Mouse (Mus musculus): ENCODE data around the gene Gm4175.
"Not testable (repeated sequence)": the region's sequence is repeated elsewhere in the genome, so short reads cannot be mapped to it uniquely, and the experiment has no call there.

Gene Gm4175

DNA sequence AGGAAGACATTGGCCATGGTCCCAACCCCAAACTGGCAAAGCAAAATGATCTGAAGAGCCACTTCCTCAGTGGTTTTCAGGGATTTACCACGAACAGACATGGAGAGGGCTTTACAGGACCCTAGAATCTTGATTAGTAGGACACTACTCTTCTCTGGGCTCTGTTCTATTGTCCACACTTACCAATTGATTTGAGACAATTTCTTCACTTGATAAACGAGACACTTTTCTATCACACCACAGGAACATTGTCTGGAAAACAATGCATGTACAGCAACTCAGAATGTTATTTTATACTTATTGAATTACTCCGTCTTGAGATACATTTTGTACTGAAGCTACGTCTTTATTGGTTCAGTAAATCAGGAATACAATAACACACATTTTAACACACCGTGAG, at the start of gene Gm4175:
Gene Gm4175, minus strand, starts transcription at position 101 of the 400 bp plus-strand sequence.
- not testable (repeated sequence) for DNase-seq

DNA sequence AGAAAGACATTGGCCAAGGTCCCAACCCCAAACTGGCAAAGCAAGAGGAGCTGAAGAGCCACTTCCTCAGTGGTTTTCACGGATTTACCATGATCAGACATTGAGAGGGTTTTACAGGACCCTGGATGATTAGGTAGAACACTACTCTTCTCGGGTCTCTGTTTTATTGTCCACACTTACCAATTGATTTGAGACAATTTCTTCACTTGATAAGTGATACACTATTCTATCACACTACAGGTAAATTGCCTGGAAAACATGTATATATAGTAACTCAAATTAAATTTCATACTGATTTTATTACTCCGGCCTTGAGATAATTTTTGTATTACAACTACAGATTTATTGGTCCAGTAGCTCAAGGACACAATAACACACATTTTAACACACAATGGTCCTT, 35.4 kb upstream of the Gm4175 start, which contains the start of gene Gm4177:
Gene Gm4177, minus strand, starts transcription at position 101 of the 400 bp plus-strand sequence.
- DNase-seq = not testable (repeated sequence)
